Mouse (Mus musculus): ENCODE measurements around the gene Cfap206.

The Cfap206 gene

GRCm38 (mm10) chr4:34667923-34668322 is 62.1 kb downstream of the Cfap206 start:
- DNase-seq, result no peak

- no peak for DNase-seq
Observed at GRCm38 (mm10) chr4:34661927-34662326, 68.1 kb downstream of the Cfap206 start.

GRCm38 (mm10) chr4:34661514-34661913 is 68.5 kb downstream of the Cfap206 start:
- DNase-seq, result no peak

GRCm38 (mm10) chr4:34659012-34659411 is 71.0 kb downstream of the Cfap206 start:
- no peak for DNase-seq

- DNase-seq, result no peak
Observed at GRCm38 (mm10) chr4:34656101-34656500, 73.9 kb downstream of the Cfap206 start.

GRCm38 (mm10) chr4:34653179-34653578 is 76.8 kb downstream of the Cfap206 start:
- no peak for DNase-seq

- DNase-seq, result no peak
Observed at GRCm38 (mm10) chr4:34644779-34645178, 85.2 kb downstream of the Cfap206 start.

- DNase-seq, result no peak
Observed at GRCm38 (mm10) chr4:34640731-34641130, 89.3 kb downstream of the Cfap206 start.

- no peak for DNase-seq
Observed at GRCm38 (mm10) chr4:34639745-34640364, 90.2 kb downstream of the Cfap206 start.
